Mouse (Mus musculus) ovary, adult 10 weeks (tissue): ENCODE measurements around the gene Tspoap1. TPM values are rescaled to one million over a fixed set of nuclear protein-coding genes. Genes with fewer than 3 reads are reported as not detected.

ENCODE experiments used
- polyA plus RNA-seq: library from polyadenylated mRNA; stranded (reverse); fragments of 350-450 nt; fragmentation: Illumina TruSeq; extraction: RNeasy Lipid Tissue Mini Kit (QIAGEN cat#74804); gene quantifications from one replicate; pipeline ENCODE4 v1.2.3, GENCODE M21; 2014

Gene Tspoap1
- 0.48 TPM for polyA plus RNA-seq

GRCm38 (mm10) chr11:87760301-87761081 is at the start of gene Tspoap1:
TSS of gene Tspoap1 (plus strand) at chr11:87760541.

GRCm38 (mm10) chr11:87737175-87737740 is 23.1 kb upstream of the Tspoap1 start, which contains the start of gene Supt4a:
TSS of gene Supt4a (plus strand) at chr11:87737552.

DNA sequence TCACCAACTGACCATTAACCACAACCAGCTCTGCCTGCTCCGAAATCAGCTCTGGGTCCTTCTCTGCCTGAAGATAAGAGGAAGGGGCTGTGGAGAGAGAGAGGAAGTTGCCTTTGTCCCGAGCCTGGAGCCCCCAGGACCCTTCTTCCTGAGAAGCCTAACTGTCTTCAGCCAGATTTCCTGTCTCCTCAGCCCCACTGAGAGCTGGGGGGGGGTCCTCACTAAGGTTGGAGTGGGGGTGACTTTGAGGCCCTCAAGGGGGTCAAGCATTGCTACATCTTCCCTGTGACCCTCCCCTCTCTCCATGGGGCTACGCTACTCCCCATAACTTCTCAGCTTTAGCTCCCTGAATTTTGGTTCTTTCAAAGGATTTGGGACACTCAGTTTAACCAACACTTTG is 33.1 kb downstream of the Tspoap1 start, which contains the start of gene Mpo:
Gene Mpo (plus strand): TSS at position 122 of the 400 bp plus-strand sequence.

GRCm38 (mm10) chr11:87828239-87828900 is 68.0 kb downstream of the Tspoap1 start, which contains the start of gene Lpo:
TSS of gene Lpo (minus strand) at chr11:87828289.

Other genes with a start within 250 kb of the Tspoap1 start
- not detected for gene Gm11492, start 193.9 kb upstream of the Tspoap1 start, polyA plus RNA-seq
- gene Sept4, start 191.6 kb upstream of the Tspoap1 start, polyA plus RNA-seq, result 4.3 TPM
- gene Mtmr4, start 168.4 kb upstream of the Tspoap1 start, polyA plus RNA-seq, result 30.2 TPM
- 0.83 TPM for gene Hsf5, start 143.4 kb upstream of the Tspoap1 start, polyA plus RNA-seq
- gene Rnf43, start 97.8 kb upstream of the Tspoap1 start, polyA plus RNA-seq, result 5.2 TPM
- 16.0 TPM for gene Supt4a, start 23.0 kb upstream of the Tspoap1 start, polyA plus RNA-seq
- not detected for gene Mpo, start 33.0 kb downstream of the Tspoap1 start, polyA plus RNA-seq
- not detected for gene Lpo, start 67.7 kb downstream of the Tspoap1 start, polyA plus RNA-seq
- 2.1 TPM for gene Mks1, start 92.7 kb downstream of the Tspoap1 start, polyA plus RNA-seq
- gene Epx, start 115.0 kb downstream of the Tspoap1 start, polyA plus RNA-seq, result not detected
- not detected for gene Olfr462, start 131.7 kb downstream of the Tspoap1 start, polyA plus RNA-seq
- gene Olfr463, start 136.8 kb downstream of the Tspoap1 start, polyA plus RNA-seq, result not detected
- not detected for gene Olfr464, start 160.4 kb downstream of the Tspoap1 start, polyA plus RNA-seq
- 155 TPM for gene Dynll2, start 227.0 kb downstream of the Tspoap1 start, polyA plus RNA-seq